Mouse (Mus musculus): ENCODE measurements around the gene Mdm2. TPM values are rescaled to one million over a fixed set of nuclear protein-coding genes. Genes with fewer than 3 reads are reported as not detected.
"Not testable (repeated sequence)": the region's sequence is repeated elsewhere in the genome, so short reads cannot be mapped to it uniquely, and the experiment has no call there.

Gene Mdm2
- total RNA-seq, 2 experiments from 2014 or later, result 49.2 to 49.8 TPM

DNA sequence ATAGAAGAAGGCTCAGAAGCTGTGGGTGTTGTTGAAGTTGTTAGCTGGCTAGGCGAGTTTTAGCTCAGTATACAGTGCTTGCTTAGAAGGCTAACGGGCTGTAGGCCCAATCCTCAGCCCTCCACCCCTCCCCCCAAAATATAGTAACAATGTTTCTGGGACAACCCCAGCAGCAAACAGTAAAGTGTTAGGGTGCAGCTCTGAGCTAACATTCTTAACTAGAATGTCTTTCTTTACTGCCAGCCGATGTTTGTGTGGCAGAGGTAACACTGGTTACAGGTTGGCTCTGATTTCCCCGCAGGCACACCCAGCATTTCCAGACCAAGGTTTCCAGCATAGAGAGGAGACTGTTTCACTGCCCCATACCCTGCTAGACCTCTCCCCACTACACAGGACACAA lies 33.4 kb upstream of the Mdm2 start:
- no peak overlapping the region for H3K27ac ChIP-seq
- no peak overlapping the region for H3K4me3 ChIP-seq

DNA sequence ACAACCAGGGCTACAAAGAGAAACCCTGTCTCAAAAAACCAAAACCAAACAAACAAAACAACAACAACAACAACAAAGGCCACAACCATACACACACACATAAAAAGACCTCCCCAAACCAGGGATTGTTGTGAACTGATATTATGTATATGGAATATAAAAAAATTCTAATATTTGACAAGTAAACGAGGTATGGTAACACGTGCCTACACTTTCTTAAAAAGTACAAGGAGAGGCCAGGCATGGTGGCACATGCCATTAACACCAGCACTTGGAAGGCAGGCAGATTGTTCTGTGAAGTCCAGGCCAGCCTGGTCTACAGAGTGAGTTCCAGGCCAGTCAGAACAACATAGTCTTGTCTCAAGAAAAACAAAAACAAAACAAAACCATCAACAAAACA lies 32.6 kb upstream of the Mdm2 start:
- Histone ChIP-seq H3K27ac (no peak overlapping the region), H3K4me3 (no peak overlapping the region)
- intact Hi-C loops (cut with DNase I), result no loop called here
- no peak for DNase-seq
- TF ChIP-seq CTCF (IDR thresholded peaks at IDR 0.05), result no peak

More for the DNA sequence above, 33.4 kb upstream of the Mdm2 start:
- no peak for DNase-seq
- TF ChIP-seq CTCF (IDR thresholded peaks at IDR 0.05), result no peak
- intact Hi-C loops (cut with DNase I), result no loop called here

DNA sequence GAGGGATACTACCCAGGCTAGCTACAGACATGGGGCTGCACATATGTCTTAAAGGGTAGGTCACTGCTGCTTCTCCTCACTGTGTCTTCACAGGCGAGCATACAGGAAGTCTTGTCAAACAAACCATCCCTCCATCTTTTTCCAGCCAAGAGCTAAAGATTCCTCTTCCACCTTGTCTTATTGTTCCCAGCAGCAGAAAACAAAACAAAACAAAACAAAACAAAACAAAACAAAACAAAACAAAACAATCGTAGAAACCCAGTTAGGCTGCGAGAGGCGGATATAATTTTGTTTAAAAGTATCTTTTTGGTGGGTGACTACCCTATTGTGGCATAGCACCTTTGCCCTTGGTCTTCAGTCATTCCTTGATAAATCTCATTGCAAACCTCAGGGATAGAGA lies 32.1 kb upstream of the Mdm2 start:
- intact Hi-C loops (cut with DNase I), result no loop called here
- H3K27ac ChIP-seq, result no peak overlapping the region
- no peak overlapping the region for H3K4me3 ChIP-seq
- no peak for DNase-seq
- TF ChIP-seq CTCF (IDR thresholded peaks at IDR 0.05), result no peak

DNA sequence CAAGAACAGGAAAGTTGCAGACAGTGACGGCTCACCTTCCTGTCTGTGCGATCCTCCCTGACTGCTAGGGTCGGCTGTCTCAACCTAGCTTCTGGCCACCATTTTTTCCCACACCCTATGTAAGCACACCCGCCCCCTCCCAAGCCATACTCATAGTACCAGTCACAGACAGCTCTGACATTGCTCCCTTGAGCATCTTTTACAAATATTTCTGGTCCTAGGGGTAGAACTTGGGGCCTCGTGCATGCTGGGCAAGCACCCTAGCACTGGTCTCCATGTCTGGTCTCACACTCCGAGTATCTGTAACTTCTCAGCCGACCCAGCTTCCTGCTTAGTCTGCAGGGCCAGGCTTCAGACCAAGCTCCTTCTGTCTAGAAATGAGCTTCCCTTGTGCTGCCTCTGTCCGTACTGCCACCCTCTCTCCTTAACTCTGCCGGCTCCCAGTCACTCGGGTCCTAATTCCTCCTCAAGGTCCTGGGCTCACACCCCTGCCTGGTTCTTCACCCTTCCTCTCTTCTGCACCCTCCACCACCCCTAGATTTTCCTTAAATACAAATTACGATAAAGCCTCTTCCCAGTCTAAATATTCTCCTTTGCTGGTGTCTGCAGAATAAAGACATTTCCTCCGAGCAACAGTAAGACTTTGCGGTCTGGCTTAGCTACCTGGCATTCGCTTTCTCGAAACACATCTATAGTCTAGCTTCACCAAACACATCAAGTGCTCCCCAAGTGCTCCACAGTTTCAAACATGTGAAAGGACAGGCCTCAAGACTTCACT lies 31.3 kb upstream of the Mdm2 start:
- no peak for TF ChIP-seq CTCF (IDR thresholded peaks at IDR 0.05)
- no peak for DNase-seq
- intact Hi-C loops (cut with DNase I), result no loop called here
- no peak overlapping the region for H3K27ac ChIP-seq
- no peak overlapping the region for H3K4me3 ChIP-seq

DNA sequence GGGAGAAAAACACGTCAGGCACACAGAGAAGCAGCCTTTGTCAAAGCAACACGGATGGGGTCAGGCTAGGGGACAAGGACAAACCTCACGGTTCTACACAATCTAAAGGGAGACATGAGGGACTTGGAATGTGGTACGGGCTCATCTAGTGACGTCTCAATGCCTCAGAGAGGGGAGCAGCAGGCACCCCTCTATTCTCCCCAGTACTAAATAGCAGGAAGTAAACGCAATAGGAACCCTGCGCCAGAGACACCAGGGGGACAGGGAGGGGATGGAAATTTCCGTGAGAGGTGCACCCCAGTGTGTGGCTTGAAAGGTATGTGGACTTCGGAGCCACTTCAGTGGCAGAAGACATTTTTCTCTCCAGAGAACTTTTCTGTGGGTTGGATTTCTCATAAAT lies 30.4 kb upstream of the Mdm2 start:
- no peak overlapping the region for H3K4me3 ChIP-seq
- TF ChIP-seq CTCF (IDR thresholded peaks at IDR 0.05), result no peak
- no peak overlapping the region for H3K27ac ChIP-seq
- no peak for DNase-seq
- intact Hi-C loops (cut with DNase I), result no loop called here

DNA sequence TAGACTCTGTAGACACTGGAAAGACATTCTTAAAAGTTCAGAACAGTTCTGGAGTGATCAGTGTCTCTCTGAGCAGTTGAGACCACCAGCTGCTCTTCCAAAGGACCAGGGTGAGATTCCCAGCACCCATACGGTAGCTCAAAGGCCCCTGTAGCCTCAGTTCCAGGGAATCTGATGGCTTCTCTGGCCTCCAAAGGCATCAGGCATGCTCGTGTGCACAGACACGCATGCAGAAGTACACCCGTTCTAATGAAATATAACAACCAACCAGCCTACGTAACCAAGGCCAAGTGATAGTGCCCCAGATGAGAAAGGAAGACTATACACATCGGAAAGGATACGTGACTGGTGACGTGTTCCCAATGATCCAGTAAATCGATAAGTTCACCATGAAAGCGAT lies 29.6 kb upstream of the Mdm2 start:
- TF ChIP-seq CTCF (IDR thresholded peaks at IDR 0.05), result no peak
- no peak overlapping the region for H3K4me3 ChIP-seq
- no peak for DNase-seq
- intact Hi-C loops (cut with DNase I), result no loop called here
- no peak overlapping the region for H3K27ac ChIP-seq

DNA sequence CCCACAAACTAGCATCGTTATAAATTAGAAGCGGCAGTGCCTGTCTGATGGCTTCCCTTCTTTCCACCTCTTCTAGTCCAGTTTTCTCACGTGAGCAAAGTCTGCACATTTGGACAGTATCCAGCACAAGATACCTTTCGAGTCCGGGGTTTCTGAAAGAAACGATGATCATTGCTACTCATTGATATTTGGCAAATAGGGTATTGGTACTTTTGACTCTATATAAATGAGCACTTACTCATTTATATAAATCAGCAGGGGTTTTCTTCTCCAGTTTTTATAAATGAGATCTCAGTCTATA lies 29.0 kb upstream of the Mdm2 start:
- Histone ChIP-seq H3K4me3 (no peak overlapping the region), H3K27ac (no peak overlapping the region)
- intact Hi-C loops (cut with DNase I), result no loop called here
- no peak for TF ChIP-seq CTCF (IDR thresholded peaks at IDR 0.05)
- DNase-seq, result no peak

DNA sequence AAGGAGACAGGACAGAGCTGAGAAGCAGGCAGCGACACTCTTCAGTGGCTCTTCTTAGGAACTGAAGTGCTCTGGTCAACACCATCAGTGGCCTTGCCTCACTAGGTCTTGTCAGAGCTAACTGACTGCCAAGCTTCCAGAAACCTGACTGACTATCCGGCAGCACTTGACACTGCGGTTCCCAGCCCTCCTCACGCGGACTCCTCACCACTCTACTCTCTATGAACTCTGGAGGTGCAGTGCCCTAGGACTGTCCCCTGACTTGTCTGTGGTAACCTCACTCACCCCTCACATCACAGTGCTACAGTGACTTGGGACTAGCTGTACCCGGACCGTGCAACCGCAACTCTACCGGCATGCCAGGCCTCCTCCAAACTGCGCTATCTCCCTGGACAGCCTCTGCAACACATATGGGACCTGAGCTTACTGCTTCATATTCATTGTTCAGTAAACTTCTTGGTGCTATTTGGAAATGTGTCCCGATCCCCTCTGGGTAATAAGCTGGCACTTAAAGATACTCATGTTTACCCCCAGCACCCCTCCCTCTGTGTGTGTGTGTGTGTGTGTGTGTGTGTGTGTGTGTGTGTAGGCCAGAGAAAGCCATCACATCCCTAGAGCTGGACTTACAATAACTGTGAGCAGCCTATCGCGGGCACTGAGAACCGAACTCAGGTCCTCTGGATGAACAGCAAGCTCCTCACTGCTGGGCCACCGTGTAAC lies 28.5 kb upstream of the Mdm2 start:
- no peak for TF ChIP-seq CTCF (IDR thresholded peaks at IDR 0.05)
- Histone ChIP-seq H3K27ac (no peak overlapping the region), H3K4me3 (no peak overlapping the region)
- DNase-seq, result no peak
- intact Hi-C loops (cut with DNase I), result no loop called here

DNA sequence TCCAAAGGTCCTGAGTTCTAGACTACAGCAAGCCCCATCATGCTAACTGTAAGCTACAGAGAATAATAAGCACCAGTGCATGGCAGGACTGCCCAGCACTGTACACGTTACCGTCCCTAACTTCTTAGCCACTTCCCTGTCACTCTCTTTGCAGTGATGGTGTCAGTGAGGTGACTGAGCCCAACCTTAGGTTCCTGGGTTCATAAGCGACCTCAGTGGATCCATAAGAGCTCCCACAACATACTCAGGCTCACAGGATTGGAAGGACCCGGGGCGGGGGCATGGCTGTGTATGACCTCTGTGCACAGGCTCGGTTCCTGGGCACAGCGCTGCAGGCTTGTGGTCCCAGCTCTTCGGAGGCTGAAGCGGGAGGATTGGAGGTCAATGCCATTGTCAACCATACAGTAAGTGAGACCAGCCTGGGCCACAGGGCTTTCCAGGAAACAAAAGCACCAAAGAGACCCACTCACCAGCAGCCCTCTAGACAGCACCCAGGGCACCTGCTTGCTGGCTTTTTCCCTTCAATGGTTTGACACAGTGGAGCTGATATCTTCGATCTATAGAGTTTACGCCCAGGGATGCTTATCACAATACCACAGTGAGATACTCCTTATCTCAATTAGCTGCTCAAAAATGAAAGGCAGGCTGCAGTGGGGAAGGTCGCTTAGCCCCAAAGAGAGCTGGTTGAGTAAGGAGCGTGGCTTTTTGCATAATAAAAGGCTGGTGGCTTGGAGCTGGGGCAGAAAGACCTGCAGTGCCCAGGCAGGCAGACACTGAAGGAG lies 27.8 kb upstream of the Mdm2 start:
- intact Hi-C loops (cut with DNase I), result no loop called here
- no peak for DNase-seq
- Histone ChIP-seq H3K27ac (no peak overlapping the region), H3K4me3 (no peak overlapping the region)
- TF ChIP-seq CTCF (IDR thresholded peaks at IDR 0.05), result no peak

DNA sequence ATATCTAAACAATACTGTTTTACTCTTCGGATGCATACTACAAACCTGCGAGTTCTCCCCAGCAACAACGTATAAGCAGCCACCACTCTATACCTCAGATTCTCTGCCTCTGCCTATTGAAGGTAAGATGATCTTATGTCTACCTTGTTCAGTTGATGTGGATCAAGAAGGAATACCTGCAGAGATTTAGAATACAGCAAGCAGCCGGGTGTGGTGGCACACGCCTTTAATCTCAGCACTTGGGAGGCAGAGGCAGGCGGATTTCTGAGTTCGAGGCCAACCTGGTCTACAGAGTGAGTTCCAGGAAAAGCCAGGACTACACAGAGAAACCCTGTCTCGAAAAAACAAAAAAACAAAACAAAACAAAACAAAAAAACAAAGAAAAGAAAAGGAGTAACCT lies 26.9 kb upstream of the Mdm2 start:
- H3K27ac ChIP-seq; intact Hi-C loops (cut with DNase I); H3K4me3 ChIP-seq; DNase-seq: not testable (repeated sequence)

DNA sequence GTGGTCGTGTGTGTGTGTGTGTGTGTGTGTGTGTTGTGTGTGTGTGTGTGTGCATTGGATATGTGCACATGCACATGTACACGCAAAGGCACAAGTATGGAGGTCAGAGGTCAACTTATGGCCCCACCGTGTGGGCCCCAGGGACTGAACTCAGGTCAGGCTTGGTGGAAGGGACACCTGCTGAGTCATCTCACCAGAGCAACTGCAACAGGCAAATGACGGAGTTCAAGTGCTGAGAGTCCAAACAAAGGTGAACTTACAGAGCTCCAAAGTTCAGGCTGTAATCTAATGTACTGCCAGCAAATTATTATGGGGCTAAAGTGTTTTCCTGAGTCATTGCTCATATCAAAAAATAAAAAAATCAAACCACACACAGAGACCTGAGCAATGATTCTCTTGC lies 26.5 kb upstream of the Mdm2 start:
- Histone ChIP-seq H3K4me3 (no peak overlapping the region), H3K27ac (no peak overlapping the region)
- intact Hi-C loops (cut with DNase I), result no loop called here
- no peak for DNase-seq
- no peak for TF ChIP-seq CTCF (IDR thresholded peaks at IDR 0.05)

DNA sequence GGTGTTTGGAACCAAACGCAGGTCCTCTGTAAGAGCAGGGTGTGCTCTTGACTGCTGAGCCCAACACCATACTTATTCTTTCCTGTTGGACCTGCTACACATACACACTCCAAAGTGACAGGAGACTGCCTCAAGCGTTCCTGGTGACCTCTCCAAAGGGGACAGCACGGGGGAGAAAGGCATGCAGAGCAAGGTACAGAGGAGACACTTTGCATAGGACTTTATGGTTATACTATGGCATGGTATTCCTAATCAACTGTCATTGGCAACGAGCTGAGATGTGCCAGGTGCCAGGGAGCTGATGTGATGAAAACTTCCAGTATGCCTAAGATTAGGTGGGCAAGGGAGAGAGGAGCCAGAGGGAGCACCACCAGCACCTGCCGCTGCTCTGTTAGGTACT lies 26.0 kb upstream of the Mdm2 start:
- DNase-seq, result no peak
- TF ChIP-seq CTCF (IDR thresholded peaks at IDR 0.05), result no peak
- no peak overlapping the region for H3K4me3 ChIP-seq
- intact Hi-C loops (cut with DNase I), result no loop called here
- no peak overlapping the region for H3K27ac ChIP-seq

DNA sequence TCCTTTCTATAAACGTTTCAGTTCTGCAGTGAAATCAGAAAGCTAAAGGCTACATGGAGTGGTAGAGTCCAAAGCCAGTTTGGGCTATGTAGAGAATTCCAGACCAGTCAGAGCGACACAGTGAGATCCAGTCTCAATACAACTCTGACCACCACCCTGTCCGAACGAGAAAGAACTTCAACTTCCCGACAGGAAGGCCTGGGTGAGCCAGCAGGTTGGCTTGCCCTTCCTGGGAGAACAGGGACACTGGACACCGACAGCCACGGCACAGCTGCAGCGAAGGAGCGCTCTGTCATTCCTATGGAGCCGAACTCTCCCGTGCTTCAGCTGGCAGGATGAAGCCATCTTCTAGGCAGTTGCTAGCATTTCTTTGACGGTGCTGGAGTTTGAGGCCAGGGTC lies 24.8 kb upstream of the Mdm2 start:
- DNase-seq; H3K4me3 ChIP-seq; H3K27ac ChIP-seq; intact Hi-C loops (cut with DNase I): not testable (repeated sequence)

DNA sequence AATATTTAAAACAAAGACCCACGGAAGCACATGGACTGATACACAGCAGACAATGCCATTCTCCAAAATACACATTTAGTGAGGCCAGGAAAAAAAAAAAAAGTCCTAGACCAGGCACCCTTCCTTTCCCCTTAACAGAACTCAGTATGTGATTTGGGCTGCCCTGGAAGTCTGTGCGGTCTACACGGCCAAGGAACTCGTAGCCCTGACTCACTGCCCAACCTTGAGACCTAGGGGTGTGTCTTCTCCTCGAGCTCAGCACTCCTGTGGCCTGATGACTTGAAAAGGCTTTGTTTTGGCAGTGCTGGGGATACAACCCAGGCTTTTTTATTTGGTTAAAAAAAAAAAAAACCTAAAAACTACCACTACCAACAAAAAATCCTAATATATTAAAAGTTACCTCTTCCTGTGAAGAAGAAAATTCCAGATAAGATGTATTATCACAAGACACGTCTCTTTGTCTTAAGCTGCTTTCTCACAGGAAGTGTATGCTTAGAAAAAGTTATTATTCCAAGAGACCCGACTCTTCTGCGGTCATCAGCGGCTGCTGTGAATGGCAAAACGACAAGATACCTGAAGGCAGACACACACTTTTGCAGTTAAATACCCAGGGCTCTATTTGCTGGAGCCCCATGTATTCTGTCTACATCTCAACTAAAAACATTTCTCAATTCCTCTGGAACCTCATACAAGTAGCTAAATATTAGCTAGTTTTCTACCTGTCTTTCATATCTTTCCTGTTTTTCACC lies 23.7 kb upstream of the Mdm2 start:
- H3K4me3 ChIP-seq, result not testable (repeated sequence)

DNA sequence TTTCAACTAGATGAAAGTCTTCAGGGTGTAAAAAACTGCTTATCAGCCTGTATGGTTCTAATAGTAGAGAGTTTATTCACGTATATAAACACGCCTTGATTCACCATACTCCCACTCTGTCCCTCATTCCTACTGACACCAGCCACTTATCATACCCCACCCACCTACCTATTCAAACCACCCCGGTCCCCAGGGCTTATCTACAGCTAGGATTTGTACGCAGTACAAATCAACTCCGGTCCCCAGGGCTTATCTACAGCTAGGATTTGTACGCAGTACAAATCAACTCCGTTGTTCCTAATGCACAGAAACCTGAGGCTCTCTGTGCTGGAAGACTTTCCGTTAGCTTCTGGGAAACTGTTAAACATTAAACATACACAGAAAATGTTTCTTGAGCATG lies 23.1 kb upstream of the Mdm2 start:
- intact Hi-C loops (cut with DNase I); DNase-seq; H3K27ac ChIP-seq; H3K4me3 ChIP-seq: not testable (repeated sequence)

More for the DNA sequence above, 23.7 kb upstream of the Mdm2 start:
- H3K27ac ChIP-seq; intact Hi-C loops (cut with DNase I); DNase-seq: not testable (repeated sequence)
